Mouse (Mus musculus) urinary bladder, postnatal 4 days (tissue): Measurements from ENCODE around the gene Zfp575.
"Not testable (repeated sequence)": the region's sequence is repeated elsewhere in the genome, so short reads cannot be mapped to it uniquely, and the experiment has no call there.

Experiments used
- DNase-seq, 2 experiments: peaks; one replicate each; pipeline ENCODE4 v3.0.0; 2021 to 2022; ENCODE audit warnings: low spot score in 2 of 2

The Zfp575 gene

DNA sequence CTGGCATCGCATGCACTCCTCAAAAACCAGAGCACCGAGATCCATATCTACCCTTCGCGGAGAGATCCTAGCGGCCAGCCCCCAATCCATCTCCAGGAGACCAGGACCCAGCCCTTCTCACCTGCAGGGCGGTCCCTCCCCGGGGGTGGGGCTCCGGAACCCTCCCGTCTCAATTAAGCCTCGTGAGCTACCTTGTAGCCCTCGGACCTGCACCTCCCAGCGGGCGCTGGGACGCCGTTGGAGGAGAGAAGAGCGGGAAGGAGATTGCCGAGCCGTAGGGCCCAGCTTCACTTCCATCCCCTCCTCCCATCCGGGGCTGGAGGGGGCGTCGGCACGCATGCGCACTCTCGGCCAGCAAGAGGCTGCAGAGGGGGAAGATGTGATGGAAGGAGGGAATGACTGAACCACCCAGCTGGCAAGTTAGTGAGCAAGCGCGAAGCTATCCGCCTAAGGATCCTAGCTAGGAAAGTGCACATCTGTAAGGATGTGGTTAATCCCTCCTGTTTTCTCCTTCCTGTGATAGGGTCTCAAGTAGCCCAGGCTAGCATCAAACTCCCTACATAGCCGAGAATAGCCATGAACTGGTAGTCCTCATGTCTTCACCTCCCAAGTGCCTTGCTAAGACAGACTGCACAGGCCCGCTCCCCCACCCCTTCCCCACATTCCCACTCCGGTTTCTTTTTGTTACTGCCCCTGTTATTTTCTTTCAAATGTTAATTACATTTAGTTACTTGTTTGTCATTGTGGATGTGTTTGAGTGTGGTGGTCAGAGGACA is at the start of gene Zfp575, which contains the start of gene Ethe1:
Gene Zfp575, minus strand, starts transcription at position 312 of the 776 bp plus-strand sequence.
Gene Ethe1, plus strand, starts transcription at position 214 of the 776 bp plus-strand sequence.
- DNase-seq, result peak; percentile 79 to 84

DNA sequence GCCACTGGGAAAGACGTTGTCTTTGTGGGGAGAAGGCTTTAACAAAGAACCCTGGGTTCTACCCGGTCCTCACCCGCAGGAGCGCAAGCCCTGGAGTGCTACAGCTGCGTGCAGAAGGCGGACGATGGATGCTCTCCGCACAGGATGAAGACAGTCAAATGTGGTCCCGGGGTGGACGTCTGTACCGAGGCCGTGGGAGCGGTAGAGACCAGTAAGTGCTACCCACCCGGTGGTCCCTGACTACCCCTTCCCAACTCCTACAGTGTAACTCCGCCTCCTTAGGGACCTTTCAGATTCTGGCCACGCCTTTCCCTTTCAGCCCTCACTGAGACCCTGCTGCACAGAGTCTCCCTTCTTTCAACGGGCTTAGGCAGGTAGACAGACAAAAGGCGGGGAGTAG is 49.6 kb upstream of the Zfp575 start:
- DNase-seq, result peak in 1 of 2 experiments; percentile 58

DNA sequence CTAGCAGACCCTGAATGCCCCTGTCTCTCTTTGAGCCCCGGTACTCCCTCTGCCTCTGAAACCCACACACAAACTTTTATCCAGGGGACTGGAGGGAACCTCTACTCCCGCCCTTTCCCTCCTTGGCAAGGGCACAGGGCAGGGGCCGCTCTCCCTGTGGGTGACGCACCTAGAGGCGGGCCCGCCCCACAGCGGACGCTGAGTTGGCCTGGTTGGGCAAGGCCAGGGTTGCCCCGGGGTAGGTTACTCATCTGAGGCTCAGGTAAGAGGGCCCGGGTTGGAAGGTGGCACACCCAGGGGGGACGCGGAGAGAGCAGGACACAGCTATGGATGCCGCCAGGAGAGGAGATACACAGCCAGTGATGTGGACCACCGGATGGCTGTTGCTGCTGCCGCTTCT is 48.8 kb upstream of the Zfp575 start, which contains the start of gene Lypd3:
Gene Lypd3, plus strand, starts transcription at position 287 of the 400 bp plus-strand sequence.
- no peak for DNase-seq

DNA sequence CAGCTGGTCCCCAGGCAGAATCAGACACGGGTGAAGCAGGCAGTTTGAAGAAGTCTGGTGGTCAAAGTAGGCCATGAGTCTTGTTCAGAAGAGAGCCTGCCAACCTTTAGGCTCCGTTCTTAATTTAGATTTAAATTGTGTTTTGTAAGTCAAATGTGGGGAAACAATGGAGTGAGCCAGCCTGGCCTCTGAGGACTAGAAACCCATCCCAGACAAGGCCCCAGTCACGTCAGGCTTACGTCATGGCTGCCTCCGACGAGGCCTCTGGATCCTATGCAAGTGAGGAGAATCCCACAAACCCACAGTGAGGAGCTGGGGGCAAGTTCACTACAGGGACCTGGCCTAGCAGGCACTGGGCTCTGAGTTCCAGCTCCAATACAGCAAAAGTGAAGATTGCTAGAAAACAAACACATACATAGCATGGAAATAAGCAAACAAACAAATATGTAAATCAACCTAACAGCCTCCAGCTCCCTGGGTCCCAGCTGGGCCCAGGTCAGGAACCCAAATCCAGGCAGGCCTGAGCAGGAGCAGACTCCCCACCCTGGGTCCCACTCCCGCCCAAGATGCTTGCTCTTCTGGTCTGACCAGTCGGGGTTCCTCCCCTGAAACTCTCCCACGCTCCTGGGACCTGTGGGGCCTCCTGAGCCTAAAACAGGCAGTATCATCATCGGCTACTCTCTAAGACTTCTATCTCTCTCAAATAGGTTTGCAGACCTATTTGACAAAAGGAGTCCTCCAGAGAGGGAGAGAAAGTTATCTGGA is 42.9 kb upstream of the Zfp575 start:
- DNase-seq, result no peak

DNA sequence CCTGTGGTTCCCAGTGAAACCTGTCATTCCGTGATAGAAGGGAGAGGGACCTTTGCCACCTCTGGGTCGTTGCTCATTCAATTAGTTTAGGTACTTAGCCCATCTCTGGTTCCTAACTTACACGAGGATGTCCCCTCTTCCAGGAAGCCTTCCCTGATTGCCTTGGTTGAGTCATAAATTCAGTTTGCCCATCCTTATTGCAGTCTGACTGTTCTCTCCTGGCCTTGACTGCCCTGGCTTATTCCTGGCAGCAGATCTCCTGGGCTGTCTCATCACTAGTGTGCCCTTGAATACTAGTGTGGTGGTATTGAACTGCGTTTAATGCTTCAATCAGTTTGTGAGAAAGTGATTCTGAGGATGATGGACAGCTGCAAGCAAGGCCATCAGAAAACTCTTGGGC is 42.2 kb upstream of the Zfp575 start:
- DNase-seq, result no peak

DNA sequence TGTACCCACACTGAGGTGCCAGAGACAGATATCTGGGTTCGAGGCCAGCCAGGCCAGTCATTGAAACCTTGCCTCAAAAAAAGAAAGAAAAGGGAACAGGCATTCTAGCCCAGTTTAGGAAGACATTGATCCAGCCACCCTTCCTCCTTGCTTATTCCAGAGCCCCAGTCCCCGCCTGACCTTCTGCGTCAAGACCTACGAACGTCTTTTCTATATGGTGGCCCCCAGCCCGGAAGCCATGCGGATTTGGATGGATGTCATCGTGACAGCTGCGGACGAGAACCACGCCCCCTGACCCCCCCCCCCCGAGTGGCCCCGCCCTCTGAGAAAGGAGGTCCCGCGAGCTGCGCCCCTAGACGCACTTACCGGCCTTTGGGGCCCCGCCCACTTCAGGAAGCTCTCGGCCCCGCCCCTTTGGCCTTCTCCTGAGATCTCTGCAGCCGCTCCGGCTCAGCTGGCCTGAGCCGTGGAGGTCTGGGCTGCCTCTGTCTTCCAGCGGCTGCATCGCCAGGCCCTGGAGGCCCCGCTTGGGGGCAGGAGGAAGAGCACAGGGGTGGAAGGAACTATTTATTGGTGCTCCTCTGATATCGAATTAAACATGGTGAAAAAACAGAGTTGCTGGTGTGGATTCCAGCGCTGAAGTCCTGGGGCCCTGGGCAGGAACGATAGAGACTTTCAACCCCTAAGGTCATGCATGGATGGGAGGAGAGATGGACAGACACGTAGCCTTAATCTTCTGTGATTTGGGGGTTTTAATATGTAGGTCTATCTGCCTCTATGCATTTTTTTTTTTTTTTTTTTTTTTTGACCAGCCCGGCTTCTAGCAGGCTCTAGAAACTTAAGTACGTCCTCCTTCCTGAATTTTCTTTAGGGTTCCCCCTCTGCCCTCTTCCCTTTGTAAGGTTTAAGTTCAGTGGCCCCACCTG is 41.5 kb upstream of the Zfp575 start:
- DNase-seq, result peak; percentile 79 to 86

DNA sequence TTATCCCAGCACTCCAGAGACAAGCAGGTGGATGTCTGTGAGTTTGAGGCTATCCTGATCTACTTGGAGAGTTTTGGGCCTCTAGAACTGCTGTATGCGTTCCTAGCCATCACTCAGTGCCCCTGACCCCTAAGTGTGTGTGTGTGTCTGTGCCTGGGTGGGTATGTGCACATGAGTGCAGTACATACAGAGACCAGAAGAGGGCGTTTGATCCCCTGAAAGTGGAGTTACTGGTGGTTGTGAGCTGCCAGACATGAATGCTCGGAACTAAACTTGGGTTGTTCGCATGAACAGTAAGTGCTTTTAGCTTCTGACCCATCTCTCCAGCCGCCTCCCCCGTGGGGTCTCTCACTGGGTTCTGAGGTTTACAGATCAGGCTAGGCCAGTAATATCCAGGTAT is 35.5 kb upstream of the Zfp575 start:
- DNase-seq, result no peak

DNA sequence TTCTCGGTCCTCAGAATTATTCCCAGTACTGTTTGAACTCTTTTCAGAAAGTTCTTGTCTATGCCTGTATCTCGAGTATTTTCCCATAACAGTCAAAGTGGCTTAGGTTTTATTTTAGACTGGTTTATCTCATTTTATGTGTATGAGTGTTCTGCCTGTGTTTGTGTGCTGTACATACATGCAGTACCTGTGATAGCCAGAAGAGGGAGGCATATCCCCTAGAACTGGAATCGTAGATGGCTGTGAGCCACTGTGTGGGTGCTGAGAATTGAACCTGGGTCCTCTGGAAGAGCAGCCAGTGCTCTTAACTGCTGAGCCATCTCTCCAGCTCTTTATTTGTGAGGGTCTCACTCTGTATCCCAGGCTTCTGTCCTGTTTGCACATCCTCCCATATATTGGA is 33.8 kb upstream of the Zfp575 start:
- DNase-seq, result no peak

DNA sequence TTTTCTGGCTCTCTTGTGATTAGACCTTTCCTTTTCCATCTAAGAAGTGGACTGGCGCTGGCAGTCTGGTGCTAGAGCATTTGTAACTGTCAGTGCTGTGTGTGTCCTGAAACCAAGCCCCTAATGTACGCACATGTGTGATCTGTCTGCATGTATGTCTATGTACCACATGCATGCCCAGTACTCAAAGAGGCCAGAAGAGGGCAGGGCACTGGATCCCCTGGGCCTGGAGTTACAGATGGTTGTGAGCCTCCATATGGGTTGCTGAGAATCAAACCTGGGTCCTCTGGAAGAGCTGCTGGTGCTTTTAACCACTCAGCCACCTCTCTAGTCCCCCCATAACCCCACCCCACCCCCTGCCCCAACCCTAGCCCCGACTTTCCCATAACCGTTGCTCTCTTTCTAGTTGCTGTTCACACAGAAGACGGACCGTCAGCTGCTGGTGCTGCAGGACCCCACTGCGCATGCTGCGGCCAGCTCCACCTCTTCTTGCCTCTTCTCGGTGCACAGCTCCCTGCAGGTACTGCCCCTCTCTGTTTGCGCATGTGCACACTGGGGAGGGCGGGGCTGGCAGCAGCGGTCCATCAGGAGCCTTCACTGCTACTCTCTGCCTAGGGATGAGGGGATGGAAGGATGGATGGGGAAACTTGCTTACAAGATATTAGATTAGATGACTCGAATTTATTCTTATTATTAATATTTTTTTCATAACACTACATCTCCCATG is 32.4 kb upstream of the Zfp575 start:
- no peak for DNase-seq

DNA sequence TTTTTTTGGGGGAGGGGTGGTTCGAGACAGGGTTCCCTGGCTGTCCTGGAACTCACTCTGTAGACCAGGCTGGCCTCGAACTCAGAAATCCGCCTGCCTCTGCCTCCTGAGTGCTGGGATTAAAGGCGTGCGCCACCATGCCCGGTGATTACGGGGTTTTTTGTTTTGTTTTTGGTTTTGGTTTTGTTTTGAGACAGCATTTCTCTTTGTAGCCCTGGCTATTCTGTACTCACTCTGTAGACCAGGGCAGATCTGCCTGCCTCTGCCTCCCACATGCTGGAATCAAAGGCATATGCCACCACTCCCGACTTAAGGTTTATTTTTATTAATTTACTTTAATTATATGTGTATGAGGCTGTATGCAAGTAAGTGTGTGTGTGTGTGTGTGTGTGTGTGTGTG is 30.9 kb upstream of the Zfp575 start:
- not testable (repeated sequence) for DNase-seq

DNA sequence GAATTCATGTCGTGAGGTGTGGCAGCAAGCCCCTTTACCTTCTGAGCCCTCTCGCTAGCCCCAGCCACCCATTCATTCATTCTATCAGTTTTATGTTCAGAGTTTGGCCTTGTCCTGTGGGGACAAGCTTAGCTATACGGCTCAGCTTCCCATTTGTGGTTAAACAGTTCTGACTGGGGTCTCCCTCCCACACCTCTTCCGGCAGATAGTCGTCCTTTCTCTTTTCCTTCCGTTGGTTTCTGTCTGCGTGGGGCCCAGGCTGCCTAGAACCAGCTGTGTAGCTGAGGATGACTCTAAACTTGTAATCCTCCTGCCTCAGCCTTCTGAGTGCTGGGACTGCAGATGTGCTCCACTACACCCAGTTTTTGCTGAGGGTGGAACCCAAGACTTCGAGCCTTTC is 30.3 kb upstream of the Zfp575 start:
- DNase-seq, result no peak

DNA sequence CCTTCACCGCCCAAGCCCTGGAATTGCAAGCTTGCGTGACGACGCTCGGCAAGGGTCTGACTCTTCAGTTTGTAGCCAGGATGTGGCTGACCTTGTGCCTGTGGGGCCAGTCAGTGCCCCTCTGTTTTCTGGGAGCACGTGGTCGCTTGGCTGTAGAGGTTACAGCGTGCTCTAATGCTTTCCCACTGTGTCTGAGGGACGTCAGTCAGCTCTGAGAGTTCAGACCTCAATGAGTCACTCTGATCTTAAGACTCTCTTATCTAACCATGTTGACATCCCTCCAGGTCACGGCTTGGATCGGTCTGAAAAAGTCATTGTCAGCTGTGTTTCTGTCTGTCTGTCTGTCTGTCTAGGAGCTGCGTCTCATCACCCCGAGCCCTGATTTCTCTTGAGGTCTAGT is 27.4 kb upstream of the Zfp575 start:
- DNase-seq, result no peak

DNA sequence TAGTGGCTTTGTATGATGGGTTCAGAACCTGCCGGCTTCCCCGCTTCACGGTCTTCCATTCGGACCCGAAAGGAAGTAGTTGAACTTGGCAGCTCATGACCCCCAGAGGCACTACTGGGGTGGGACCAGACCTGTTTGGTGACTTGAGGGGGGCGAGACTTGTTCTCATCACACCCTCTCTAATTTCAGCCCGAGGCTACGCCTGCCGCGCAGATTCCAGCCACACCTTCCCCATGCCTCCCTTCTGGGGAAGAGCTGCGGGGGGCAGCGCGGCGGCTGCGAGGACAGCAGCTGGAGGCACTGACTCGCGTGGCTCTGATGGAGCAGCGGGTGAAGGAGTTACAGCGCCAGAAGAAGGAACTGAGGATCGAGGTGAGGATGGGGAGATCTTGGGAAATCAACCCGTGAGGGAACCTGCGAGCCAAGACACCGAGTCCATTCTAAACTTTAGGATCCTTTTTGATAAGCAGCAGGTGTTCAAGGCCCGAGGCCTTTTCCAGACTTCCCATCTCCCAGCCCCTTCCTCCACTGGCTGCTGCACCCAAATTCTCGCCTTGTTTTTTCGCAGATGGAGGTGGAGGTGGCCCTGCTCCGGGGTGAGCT is 25.0 kb upstream of the Zfp575 start:
- no peak for DNase-seq

DNA sequence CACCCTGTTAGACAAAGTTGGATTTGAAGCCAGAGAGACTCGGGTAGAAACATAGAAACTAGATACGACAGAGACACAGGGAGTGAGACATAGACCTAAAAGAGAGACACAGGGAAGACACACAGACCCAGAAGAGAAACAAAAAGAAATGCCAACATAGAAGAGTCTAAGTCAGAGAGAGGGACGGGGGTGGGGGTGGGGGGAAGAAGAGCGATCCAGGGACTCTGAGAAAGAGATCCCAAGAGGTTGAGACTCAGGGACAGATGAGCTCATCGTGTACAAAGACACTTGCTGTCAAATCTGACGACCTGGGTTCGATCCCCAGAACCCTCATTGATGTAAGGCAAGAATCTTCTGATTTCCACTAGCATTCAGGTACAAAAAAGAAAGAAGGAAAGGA is 24.3 kb upstream of the Zfp575 start:
- DNase-seq, result no peak

DNA sequence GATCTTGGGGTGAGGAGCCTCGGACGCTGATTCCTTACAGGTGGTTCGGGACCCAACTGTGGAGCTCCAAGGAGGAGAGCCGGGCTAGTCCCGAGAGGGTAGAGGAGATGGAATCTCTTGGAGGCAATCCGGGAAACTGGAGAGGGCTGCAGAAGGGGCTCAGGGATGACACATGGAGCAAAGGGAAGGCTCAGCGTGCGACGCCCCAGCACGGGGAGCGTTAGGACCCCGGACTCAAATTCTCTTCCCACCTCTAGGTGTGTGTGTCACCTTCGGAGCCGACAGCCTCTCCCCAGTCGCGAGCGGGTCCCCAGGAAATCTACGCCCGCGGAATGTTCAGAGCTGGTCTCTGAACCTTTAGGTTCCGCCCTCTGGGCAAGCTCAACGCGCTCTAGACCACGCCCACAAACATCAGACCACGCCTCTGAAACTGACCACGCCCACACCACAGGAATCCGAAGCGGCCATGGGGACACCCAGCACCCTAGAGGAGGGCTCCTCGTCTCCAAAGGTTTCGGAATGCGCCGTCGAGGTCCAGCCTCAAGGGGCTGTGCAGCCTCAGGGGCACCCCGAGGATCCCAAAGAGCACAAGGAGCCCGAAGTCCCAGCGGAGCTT is 23.5 kb upstream of the Zfp575 start:
- DNase-seq, result peak; percentile 84 to 94

DNA sequence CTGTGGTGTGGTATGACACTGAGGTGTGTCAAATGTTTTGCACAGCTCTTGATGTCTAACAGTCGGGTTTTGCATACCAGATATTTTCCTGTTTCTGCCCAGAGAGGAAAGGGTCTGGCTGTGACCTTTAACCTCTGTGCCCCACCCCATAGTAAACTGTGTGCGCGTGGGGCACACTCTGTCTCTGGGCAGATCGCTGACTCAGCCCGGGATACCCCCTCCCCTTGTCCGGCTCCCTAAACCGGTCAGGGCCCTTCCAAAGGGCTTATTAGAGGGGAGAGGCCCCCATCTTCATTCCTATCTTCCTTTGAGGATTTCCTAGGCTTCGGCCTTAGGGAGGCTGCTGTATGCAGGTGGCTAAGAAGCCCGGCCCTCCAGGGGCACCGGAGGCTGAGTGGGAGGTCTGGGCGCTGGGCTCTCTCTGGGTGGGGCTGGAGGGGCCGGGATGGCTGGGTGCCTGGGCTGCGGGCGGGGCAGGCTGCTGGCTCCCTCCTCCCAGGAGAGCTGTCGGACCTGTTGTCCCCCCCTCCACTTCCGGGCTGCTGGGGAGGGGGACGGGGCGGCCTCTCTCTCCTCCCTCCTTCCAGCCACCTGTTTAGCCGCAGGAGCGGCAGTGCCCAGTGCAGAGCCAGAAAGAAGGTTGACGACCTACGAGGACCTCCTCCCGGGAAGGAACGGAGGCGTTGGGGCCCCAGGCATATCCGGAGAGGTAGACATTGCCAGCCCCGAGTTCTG is 22.9 kb upstream of the Zfp575 start, which contains the start of gene Phldb3:
Gene Phldb3, plus strand, starts transcription at position 620 of the 735 bp plus-strand sequence.
- peak in 1 of 2 experiments; percentile 61 for DNase-seq

DNA sequence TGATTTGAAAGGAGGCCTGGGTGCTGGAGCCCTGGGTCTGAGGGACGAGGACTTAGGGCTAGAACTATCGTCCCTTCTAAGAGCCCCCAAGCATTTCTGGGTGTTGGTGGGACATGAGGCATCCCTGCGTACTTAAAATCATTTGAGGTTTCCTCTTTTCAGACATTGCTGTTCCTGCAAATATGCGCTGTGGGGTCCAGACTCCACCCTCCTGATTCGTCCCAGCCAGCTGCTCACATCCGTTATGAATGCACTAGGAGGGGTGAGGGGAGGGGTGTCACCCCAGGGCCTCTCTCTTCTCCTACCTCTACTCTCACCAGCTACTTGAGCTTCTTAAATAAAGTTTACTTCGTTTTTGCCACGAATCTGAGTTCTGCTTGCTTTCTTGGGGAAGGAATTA is 21.1 kb upstream of the Zfp575 start:
- DNase-seq, result no peak

DNA sequence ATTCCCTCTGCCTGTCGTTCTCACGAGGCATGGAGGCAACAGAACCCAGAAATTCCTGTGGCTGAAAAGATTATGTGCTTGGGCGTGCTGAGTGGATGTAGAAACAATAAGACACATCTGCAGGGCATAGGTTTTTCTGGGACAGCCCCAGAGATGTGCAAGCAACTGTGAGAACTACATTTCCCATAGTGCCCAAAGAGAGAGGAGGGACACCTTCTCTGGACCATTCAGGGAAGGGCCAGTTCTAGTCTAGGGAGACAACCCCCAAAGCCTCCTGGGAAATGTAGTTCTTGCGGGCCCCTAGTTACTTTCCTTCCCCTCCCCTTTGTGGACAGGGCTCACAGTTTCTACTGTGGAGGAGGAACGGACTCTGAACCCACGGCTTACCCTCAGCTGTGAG is 20.6 kb upstream of the Zfp575 start:
- no peak for DNase-seq

DNA sequence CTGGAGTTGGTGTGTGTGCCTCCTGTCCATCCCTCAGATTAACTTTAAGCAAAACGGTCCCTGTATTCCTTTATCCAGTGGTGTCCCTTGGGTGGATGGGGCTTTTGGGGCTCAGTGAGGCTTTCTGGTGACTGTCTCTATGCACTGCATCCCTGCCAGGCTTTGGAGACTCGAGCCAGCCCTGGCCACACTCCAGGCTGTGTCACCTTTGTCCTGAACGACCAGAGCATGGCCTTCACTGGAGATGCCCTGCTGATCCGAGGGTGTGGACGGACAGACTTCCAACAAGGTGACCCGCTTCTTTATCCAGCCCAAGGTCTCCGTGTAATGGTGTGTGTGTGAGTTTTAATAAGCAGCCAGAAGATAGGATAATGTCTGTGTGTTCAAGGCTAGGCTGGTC is 18.6 kb upstream of the Zfp575 start:
- DNase-seq, result no peak

DNA sequence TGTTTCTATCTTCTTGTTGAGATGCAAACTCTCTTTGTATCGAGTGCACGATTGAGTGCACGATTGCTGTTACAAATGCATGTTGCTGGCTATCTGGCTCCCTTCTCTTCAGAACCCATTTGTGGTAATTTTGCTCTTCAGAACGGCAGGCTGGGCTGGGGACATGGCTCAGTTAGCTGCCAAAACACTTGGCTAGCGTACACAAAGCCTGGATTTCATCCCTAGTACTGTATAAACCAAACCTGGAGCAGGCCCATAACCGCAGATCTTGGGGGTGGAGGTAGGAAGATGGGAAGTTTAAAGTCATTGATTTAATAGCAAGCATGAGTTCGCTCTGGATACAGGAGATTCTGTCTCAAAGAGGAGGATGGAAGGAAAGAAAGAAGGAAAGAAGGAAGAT is 18.1 kb upstream of the Zfp575 start:
- no peak for DNase-seq
